Mouse (Mus musculus): ENCODE results near the gene Map10.

Map10 gene

DNA sequence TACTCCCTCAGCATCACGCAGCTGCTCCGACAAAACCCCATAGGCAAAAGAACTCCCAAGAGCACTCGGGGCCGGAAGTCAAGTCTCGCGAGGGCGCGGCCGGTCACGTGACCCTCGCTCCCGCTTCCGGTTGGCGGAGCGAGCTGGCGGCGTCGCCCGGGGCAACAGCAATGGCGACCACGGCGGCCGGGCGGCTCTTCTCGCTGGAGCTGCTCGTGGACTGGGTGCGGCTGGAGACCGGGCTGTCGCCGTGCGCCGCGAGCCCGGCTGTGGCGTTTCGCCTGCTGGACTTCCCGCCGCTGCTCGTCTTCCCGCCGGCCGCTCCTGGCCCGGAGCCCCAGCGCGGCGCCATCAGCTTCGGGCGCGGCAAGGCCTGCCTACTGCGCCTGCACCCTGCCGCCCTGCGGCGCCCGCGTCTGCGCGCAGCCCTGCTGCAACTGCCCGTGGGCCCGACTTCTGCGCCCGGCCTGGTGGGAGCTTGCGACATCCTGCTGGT, at the start of gene Map10:
Map10 (plus strand) TSS at position 119 of the 496 bp plus-strand sequence.
- peak; percentile 85 for DNase-seq (ENCODE audit: low spot score)

DNA sequence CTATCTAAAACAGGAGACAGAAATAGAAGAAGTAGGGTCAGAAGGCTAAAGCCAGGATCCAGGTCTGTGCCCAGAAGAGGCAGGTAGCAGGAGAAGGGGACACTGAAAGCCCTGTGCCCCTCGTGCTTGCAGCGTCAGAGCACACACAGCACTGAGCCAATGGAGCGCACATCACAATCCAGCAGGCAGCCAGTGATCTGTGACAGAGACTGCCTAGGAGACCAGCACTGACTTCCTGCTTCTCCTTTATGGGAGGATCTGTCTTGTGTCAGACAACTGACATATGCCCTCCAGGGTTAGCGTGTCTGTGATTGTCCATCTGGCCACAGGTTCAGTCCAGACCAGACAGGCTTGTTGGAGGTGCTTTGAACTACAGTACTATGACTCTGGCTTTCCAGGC, 49.3 kb upstream of the Map10 start:
- no peak for DNase-seq (ENCODE audit: low spot score)

DNA sequence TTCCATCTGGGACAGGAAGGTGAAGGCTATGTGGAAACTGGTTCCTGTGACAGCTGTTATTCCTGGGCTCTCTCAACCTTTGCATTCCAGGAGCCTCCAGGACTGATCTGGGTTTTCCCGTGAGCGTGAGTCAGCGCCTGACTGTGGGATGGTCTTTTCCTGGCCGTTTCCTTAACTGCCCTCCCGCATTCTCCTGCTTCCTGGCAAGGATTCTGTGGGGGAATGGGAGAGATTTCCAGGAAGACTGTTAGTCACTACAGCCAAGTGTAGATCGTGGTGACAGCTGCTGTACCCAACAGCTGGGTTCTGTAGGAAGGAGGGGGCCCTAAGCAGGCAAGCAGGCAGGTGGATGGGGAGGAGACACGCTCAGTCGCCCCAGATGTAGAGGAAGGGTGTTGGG, 45.3 kb upstream of the Map10 start:
- no peak for DNase-seq (ENCODE audit: low spot score)

DNA sequence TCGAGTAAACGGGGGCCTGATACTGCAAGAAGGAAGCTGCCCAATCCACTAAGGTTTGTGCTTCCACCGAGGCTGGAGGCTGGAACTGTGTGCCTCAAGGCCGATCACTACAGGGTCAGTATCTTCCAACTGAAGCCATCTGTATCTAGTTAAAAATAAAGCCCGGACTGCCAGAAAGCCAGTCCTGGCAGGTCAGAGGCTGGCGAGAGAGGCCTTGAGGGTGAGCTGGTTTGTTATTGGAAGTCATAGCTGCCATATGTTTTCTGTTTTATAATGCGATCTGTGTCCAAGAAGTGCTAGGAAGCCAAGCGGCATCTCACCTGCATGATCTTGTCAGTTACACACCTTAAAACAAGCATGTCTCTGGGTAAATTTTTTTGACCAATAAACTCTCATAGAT, 43.2 kb upstream of the Map10 start:
- no peak for DNase-seq (ENCODE audit: low spot score)

DNA sequence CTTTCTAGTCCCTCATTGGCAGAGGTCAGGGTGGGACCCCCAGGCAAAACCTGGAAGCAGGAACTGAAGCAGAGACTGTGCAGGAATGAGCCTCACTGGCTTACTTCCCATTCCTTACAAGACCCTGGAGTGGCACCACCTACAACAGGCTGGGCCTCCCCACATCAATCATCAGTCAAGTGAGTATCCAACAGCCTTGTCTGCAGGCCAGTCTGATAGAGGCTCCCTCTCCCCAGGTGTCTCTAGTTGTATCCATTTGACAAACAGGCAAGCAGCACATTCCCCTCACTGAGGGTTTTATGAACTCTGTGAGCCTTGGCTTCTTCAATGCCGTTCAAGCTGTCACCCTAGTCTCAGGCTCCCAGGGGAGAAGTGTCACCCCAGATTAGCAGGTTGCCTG, 40.8 kb upstream of the Map10 start:
- no peak for DNase-seq (ENCODE audit: low spot score)

DNA sequence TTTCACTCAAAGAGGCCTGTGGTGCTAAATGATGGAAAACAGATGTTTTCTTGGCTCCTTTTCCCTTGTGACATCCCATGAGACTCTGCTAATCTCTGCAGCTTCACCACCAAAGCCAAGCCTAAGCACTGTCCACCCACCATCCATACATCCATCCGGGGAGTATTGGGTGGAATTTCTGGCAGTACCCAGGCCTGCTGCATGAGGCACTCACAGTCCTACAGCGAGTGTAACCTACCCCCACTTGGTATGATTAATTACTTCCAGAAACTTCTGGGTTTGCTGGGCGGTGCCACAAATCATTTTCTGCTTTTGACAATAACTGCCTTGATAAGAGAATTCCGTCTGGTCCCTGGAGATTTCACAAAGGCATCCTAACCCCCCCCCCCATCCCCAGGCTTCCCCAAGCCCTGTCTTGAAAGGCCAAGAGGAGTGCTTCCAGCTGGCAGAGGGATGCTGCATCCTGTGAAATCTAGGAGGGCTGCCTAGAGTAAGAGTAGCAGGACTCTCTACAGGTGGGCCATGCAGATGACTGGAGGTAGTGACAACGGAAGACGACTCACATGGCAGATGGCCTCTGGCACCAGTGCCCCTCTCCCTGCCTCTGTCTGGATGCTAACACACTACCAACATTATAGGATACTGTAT, 31.1 kb upstream of the Map10 start:
- DNase-seq (ENCODE audit: low spot score) = no peak

DNA sequence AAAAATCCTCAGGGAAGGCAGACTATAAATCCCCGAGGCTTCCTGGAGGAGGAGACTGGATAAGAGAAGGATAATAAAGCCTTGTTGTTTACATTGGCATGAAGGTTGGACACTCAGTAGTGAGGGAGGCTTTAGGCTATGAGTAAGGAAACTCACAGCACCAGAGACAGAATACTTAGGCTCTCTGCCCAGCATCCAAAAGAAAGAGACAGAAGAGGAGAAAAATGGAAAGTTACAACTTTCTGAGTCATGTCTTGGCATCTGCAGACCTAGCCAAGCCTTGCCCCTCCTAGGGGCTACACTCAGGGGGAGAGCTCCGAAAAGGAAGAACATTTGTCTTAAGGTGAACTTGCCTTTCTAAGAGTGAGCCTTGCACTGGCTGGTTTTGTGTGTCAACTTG, 30.0 kb upstream of the Map10 start:
- DNase-seq (ENCODE audit: low spot score) = no peak

DNA sequence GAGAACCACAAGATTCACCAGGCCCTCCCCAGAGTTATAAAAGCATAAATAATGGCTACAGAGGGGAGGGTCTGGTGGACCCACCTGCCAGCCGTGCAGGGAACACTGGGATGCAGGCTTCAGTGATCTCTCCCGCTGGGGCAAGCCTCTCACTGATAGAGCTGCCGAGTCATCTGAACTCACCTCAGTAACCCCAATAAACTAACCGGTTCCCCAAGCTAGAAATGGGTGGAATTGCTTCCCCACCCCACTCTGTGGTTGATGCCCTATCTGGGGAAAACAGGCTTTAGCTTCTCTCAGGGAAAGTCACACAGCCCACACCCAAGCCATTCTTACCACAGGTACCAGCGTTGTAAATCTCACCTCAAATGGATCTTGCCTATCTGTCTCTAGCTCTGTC, 28.9 kb upstream of the Map10 start:
- no peak for DNase-seq (ENCODE audit: low spot score)

DNA sequence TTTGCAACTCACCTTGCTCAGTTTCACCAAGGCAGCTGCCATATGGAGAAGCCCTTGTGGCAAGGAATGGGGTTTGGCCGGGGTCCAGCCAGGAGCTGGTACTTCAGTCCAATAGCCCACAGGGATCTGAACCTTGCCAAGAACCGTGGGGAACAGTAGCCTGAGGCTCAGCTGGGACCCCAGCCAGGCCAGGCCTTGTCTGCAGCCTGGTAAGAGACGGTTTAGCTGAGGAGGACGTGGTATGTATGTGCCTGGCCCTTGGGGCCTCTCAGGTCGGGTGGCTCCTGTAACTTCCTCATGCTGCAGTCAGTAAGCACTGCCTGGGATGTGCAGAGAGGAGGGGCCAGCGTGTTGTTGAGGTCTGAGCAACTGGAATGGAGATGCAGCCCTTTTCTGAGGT, 27.8 kb upstream of the Map10 start:
- no peak for DNase-seq (ENCODE audit: low spot score)

DNA sequence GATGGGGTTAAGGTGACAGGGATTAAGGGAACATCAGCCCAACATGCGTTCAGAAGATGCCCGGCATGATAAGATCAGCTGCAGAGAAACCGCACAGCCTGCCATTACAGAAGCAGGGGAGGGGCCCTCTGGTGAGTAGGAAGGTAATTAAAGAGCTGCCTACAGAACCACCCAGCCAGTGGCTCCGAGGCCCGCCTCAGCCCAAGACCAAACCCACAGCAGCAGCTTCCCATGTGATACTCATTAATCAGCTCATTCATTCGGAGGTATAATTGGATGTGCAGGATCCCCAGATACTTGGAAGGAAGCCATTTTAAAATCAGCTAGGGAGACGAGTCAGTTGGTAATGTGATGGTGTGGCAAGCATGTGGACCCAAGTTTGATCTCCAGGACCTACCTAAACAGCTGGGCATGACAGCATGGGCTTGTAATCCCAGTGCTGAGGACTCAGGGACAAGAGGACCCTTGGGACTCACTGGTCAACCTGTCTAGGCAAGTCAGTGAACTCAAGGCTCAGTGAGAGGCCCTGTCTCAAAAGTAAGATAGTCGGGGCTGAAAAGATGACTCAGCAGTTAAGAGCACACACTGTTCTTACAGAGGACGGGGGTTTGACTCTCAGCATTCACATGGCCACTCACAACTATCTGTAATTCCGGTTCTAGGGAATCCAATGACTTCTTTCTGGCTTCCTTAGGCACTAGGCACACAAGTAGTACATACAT, 23.7 kb upstream of the Map10 start:
- no peak for DNase-seq (ENCODE audit: low spot score)

DNA sequence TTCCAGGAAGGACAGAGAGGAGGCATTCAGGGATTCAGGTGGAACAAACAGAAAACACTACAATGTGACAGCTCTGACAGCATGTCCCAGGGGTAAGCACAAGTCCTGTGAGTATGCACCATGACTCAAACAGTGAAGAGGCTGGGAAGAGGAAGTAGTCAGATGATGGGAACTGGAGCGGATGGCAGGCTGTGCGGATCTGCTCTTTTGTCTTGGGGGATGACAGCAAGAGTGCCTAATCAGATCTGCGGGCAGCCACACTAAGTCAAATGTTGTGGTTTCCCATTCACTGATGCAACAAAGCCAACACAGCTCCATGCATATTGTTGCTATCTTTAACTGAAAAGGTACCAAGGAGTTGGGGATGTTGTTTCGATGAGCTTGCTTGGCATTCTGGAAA, 20.2 kb upstream of the Map10 start:
- DNase-seq (ENCODE audit: low spot score) = no peak

DNA sequence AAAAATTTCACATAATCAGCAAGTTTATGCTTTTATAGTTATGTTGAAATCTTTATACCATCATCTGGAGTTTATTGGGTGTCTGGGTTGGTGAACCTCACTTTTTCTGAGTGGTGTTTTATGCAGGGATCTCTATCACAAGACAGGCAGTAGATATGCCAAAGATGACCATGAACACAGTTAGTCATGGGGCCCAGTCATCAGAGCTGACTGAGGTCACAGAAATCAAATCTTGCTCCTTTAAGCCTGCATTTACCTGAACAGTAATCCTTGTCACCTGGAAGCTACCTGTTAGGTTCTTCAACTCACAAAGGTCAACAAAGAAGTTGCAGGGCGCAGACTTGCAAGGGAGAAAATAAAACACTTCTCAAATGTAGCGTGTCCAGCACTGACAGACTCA, 14.8 kb upstream of the Map10 start:
- DNase-seq (ENCODE audit: low spot score) = no peak

DNA sequence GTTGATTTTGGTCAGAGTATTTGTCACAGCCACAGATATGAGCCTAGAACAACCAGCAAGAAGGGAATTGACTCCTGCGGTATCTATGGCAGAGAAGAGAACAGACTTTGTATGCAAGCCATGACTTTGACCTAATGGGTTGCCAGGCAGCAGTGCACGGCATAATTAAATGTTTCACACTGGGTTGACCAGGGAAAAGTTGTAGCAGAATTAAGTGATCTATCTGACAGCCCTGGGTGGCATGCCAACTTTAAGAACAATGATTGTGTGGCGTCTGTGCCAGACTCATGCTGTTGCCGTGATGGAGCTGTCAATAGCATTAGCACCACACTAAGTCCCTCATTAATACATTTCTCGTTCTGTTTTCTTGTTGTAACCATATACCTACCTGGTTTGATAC, 11.1 kb upstream of the Map10 start:
- no peak for DNase-seq (ENCODE audit: low spot score)

DNA sequence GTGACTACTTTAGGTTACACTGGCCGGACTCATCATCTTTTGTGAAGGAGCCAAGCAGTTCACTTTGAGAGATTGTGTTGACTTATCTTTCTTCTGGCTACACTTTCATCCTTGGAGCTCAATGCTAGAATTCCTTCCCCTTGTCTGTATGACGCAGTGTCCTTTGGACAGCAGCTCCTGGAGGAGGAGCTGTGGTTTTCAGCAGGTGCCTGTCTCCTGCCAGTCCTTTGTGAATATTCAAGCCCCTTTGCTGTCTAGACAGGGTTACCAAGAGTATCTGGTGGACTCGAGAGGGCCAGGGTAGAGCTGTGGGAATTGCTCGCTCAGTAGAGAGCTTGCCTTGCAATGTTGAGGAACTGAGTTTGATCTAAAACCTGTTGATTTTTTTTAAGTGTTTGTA, 10.7 kb upstream of the Map10 start:
- DNase-seq (ENCODE audit: low spot score) = no peak

DNA sequence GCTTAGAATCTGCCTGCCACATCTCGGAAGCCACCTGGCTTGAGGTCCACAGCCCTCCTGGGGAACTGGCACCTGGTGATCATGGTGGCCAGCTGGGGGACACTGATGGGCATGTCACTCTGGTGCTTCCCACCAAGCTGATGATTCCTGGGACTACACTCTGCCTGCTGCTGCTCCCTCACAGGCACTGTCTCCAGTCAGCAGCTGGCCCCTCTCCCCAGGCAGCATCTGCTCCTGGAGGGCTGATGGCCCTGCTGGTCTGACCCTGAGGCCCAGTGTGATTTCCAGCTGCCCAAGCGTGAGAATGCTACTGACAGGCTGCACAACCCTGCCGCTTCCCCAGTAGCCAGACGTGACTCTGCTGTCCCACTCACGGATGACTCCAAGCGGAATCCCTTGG, 9.2 kb upstream of the Map10 start:
- no peak for DNase-seq (ENCODE audit: low spot score)

DNA sequence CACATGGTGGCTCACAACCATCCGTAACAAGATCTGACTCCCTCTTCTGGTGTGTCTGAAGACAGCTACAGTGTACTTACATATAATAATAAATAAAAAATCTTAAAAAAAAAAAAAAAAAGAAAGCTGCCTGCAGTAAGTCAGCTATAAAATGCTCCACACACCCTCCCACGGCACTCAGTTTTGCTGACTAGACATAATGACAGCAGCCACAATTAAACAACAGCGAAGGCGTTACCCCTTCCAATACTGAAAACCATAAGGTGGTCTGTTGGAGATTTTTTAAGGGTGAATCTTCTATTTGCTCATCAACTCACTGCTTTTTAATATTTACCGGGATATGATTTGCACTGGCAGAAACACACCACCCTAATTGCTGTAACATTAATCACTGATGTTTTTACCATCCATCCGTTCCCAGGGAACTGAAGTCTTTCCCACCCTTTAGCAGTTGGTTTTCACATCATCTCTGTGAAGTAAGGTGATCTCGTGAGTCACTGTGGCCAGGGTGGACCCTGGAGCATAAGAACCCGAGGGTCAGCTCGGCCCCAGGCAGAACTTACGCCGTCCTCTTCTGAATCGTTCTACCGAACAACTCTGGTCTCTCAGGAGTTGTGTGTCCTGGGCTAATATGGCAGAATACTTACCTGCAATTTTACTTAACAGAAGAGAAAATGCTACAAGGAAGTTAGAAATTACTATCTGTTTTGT, 7.5 kb upstream of the Map10 start:
- DNase-seq (ENCODE audit: low spot score) = no peak

DNA sequence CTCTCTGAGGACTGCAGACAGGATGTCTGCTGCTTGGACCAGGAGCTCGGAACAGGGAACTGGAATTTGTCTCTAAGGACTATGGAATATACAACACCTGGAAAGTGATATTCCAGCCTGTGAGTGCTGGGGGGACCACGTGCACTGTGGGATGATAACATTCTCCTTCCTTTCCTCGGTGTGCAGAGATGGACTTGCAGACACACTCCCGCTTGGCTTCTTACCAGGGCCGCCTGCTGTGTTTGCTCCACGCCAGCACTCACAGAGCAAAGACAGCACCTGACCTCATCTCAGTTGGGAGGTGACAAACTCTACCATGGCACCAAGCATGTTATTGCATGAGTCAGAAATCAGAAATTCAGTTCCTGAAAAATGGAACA, 7.0 kb upstream of the Map10 start:
- DNase-seq (ENCODE audit: low spot score) = no peak

DNA sequence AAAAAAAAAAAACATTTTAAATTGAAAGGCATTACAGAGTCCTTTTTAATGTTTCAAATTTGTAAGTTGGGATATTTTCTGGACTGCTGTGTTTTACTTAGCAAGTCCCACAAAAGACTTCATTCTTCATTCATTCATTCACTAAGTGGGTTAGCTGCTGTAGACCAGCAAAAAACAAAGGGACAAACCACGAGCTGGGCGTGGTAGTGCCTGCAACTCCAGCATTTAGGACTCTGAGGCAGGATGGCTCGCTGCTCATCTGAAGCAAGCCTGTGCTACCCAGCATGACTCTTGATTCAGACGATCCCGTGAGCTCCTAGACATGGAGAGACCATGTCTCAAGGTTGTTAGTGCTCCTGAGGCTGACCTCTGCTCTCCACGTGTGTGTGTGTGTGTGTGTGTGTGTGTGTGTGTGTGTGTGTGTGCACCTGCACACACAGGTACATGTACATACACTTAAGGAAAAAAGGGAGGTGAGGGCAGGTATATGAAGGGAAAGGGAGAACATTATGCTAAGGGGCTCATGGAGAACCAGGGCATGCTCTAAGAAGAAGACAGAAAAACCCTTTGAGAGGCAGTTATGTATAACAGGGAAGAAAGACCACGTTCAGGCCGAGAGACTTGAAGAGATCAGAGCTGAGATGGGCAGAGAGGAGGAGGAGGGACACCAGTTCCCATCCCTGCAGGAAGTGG, 4.3 kb upstream of the Map10 start:
- DNase-seq (ENCODE audit: low spot score) = no peak

DNA sequence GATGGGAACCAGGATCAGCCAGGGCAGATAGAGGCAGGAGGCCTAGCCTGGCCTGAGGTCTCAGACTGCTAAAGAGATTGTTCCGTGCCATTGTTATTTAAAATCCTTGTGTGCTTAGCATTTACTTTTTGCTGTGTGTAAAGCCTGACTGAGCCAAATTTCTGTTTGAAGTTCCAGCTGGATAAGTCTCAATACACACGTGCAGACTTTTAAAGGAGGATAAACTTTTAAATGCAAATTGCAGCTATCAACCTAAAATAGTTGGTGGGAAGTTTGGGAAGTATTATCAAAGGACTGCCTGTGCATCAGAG, 3.8 kb upstream of the Map10 start:
- no peak for DNase-seq (ENCODE audit: low spot score)

DNA sequence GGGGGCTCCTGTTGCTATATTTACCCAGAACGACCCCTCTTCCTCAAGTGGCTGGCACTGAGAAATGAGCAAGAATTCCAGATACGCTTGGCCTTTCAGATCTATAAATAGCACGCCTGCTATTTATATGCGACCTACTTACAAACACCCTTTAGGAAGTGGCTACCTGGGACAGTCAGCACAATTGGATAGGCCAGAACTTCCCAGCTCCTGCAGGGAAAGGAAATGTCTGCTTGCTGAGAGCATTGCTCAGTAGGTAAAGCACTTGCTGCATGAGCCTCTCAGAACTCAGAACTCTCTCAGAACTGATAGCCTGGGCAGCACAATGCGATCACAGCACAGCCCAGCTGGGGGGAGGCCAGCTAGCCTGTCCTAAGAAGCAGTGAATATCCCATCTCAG, 3.4 kb upstream of the Map10 start:
- no peak for DNase-seq (ENCODE audit: low spot score)

DNA sequence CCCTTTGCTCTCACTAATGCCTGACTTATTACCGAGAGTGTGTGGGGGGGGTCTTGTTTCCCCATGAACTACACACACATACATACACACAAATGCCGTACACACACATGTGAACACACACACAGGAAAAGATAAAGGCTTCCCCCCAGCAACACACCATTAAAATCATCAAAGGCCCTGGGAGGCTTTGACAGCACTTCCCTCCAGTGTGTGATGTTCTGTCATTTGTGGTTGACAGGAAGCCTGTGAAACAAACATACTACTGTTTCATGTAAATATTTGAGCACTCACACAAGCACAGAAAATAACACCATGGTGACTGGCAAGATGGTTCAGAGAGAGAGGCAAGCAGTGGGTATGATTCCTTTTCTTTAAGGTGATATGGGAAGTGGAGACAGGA, 2.4 kb upstream of the Map10 start:
- no peak for DNase-seq (ENCODE audit: low spot score)

DNA sequence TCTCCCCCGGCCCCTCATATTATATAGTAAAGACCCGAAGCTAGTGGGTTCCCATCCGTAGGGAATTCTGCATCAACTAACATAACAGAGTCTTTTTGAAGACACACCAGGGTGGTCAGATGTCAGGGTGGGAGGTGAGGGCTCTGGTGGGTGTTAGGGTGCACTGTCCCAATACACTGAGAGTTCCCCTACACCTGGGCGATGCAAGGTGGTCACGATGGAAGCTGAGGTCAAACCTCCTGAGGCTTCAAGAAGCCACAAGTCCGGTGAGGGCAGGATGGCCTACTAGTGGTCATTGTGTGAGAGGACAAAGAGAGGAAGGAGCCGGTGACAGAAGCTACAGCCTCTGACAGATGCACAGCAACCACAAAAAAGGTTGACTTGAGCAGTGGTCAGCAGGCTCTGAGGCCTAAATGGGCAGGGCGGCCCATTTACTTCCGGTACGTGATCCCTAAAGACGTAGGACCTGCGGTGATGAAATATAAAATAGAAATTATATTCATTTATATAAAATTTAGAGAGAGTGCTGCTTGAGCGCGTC, 389 bp upstream of the Map10 start:
- DNase-seq (ENCODE audit: low spot score) = no peak

DNA sequence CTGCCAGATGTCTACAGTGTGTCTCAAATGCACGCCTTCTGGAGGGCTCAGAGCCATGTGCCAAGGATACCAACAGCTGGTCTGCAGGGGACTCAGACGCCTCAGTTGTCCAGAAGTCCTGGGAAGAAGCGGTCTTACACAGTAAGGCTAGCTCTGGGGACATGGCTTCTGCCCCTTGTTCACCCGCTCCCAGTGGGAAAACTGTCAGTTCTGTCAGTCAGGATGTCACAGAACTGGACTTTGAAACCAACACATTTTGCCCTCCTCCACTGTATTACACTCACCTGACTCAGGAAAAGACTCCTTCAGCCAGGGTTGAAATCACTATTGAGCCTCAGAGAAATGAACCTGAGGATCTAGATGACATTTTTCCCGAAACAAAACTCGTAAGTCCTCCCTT, 802 bp downstream of the Map10 start:
- no peak for DNase-seq (ENCODE audit: low spot score)

All from left cerebral cortex, adult 11 months (tissue).